Mouse (Mus musculus): ENCODE measurements around the gene Scml4. TPM values are rescaled to one million over a fixed set of nuclear protein-coding genes. Genes with fewer than 3 reads are reported as not detected.
A peak's percentile ranks its signal among the peaks of the same experiment; 100 is the strongest.

Gene Scml4
- polyA plus RNA-seq, 1 experiment from 2014 or later: 1.3 TPM

GRCm38 (mm10) chr10:42957881-42958651 is 97.9 kb downstream of the Scml4 start:
- Histone ChIP-seq H3K4me3 (peak overlapping the region; percentile 37), H3K9me3 (no peaks in the 10 kb centered on the region), H3K27me3 (peaks cover 18% of the 10 kb centered on the region), H3K36me3 (no peaks in the 10 kb centered on the region), H3K4me2 (replicated peaks) (peak overlapping the region; percentile 65), H3K4me1 (peaks cover 16% of the 10 kb centered on the region), H3K9ac (peak overlapping the region; percentile 63), H3K27ac (no peak overlapping the region)
- peak; percentile 81; the same call in 1 of the 2 replicates for ATAC-seq (ENCODE audit: low FRiP score, low read depth)
- 8% methylated on average over 21 of the region's 21 CpGs for WGBS

- Histone ChIP-seq H3K9ac (no peak overlapping the region), H3K27ac (no peak overlapping the region), H3K4me2 (replicated peaks) (peak overlapping the region; percentile 65), H3K4me1 (peaks cover 16% of the 10 kb centered on the region), H3K4me3 (peak overlapping the region; percentile 37; the same call in 1 of the 2 replicates), H3K9me3 (no peaks in the 10 kb centered on the region), H3K27me3 (peaks cover 16% of the 10 kb centered on the region), H3K36me3 (no peaks in the 10 kb centered on the region)
- no peak for ATAC-seq (ENCODE audit: low FRiP score, low read depth)
- WGBS: 47% methylated on average over 4 of the region's 4 CpGs
Observed at GRCm38 (mm10) chr10:42958686-42959085, 98.5 kb downstream of the Scml4 start.

DNA sequence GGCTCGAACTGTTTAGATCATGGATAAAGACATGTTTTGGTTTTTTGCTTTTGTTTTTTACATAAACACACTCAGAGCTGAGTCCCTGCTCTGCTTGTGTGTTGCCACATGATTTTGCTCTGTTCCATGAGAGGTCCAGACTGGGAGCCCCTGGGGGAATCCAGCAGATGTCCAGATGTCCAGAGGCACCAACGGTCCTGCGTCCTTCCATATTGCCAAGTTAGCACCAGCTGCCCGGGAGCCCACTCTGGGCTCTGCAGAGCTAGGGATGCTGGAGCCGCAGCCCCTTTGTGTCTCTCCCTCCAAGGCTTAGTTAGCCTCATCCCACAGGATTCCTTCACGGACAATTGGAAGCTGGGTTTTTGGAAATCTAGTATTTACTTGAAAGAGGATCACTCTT is 101.6 kb downstream of the Scml4 start:
- H3K27ac ChIP-seq: no peak overlapping the region

DNA sequence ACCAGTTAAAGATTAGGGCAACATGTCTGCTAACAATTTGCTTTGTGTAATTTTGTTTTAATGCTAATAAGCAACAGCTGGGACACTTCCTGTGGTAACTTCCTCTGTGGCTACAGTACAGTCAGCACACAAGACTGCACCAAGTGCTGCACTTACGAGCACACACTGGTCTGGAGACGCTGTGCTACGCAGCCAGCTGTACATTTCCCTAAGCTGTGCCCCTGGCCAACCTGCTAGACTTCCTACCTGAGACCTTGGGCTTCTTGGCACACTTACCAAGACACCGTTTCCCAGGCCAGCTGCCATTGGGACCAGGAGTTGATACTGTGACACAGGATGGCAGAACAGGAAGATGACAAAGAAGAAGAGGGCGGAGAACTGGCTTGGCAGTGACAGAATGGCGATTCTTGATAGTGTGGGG is 102.0 kb downstream of the Scml4 start:
- WGBS: 48% methylated on average over 6 of the region's 6 CpGs
- H3K9me3 ChIP-seq: no peaks in the 10 kb centered on the region
- no peaks in the 10 kb centered on the region for H3K36me3 ChIP-seq
- no peak overlapping the region for H3K9ac ChIP-seq
- peaks cover 4% of the 10 kb centered on the region for H3K27me3 ChIP-seq
- peaks cover 16% of the 10 kb centered on the region for H3K4me1 ChIP-seq
- no peak overlapping the region for H3K27ac ChIP-seq
- no peak for ATAC-seq (ENCODE audit: low FRiP score, low read depth)
- H3K4me2 ChIP-seq (replicated peaks): no peak overlapping the region
- H3K4me3 ChIP-seq: no peak overlapping the region

More for the DNA sequence above, 101.6 kb downstream of the Scml4 start:
- H3K9ac ChIP-seq: no peak overlapping the region
- 31% methylated on average over 6 of the region's 6 CpGs for WGBS
- no peak overlapping the region for H3K4me3 ChIP-seq
- no peak overlapping the region for H3K4me2 ChIP-seq (replicated peaks)
- H3K9me3 ChIP-seq: no peaks in the 10 kb centered on the region
- ATAC-seq (ENCODE audit: low FRiP score, low read depth): no peak
- no peaks in the 10 kb centered on the region for H3K36me3 ChIP-seq
- H3K27me3 ChIP-seq: peaks cover 8% of the 10 kb centered on the region
- H3K4me1 ChIP-seq: peaks cover 16% of the 10 kb centered on the region

DNA sequence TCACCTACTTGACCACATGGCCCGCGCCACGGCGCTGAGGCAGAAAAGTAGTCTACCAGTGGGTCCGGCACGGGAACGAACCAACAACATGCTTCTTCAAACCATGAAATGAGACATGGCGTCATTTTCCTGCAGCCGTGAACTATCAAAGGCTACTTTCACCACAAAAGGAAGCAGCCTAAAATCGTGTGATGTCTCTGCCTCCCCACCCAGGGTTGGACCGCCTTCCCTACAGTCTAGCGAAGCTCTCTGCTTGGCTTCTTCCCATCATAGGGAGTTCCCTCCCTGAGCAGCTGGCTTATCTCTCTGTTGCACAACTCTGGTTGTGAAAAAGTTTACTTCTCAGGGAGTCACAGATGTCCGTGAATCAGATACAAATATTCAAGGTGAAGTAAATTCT is 102.5 kb downstream of the Scml4 start:
- WGBS: 89% methylated on average over 13 of the region's 13 CpGs
- Histone ChIP-seq H3K36me3 (no peaks in the 10 kb centered on the region), H3K9me3 (no peaks in the 10 kb centered on the region), H3K4me1 (peaks cover 15% of the 10 kb centered on the region), H3K27me3 (no peaks in the 10 kb centered on the region), H3K4me2 (replicated peaks) (no peak overlapping the region), H3K27ac (no peak overlapping the region), H3K4me3 (no peak overlapping the region), H3K9ac (no peak overlapping the region)
- no peak for ATAC-seq (ENCODE audit: low FRiP score, low read depth)

GRCm38 (mm10) chr10:42963061-42963460 is 102.9 kb downstream of the Scml4 start:
- no peaks in the 10 kb centered on the region for H3K27me3 ChIP-seq
- H3K27ac ChIP-seq: no peak overlapping the region
- no peaks in the 10 kb centered on the region for H3K9me3 ChIP-seq
- H3K4me2 ChIP-seq (replicated peaks): no peak overlapping the region
- H3K4me3 ChIP-seq: no peak overlapping the region
- 89% methylated on average over 2 of the region's 2 CpGs for WGBS
- H3K4me1 ChIP-seq: peaks cover 12% of the 10 kb centered on the region
- H3K9ac ChIP-seq: no peak overlapping the region
- ATAC-seq (ENCODE audit: low FRiP score, low read depth): no peak
- H3K36me3 ChIP-seq: no peaks in the 10 kb centered on the region

- ATAC-seq (ENCODE audit: low FRiP score, low read depth): no peak
- H3K4me1 ChIP-seq: peaks cover 22% of the 10 kb centered on the region
- H3K9me3 ChIP-seq: no peaks in the 10 kb centered on the region
- no peak overlapping the region for H3K4me3 ChIP-seq
- no peak overlapping the region for H3K4me2 ChIP-seq (replicated peaks)
- H3K9ac ChIP-seq: no peak overlapping the region
- no peaks in the 10 kb centered on the region for H3K36me3 ChIP-seq
- 28% methylated on average over 2 of the region's 2 CpGs for WGBS
- no peaks in the 10 kb centered on the region for H3K27me3 ChIP-seq
- no peak overlapping the region for H3K27ac ChIP-seq
Observed at GRCm38 (mm10) chr10:42968332-42968731, 108.2 kb downstream of the Scml4 start.

DNA sequence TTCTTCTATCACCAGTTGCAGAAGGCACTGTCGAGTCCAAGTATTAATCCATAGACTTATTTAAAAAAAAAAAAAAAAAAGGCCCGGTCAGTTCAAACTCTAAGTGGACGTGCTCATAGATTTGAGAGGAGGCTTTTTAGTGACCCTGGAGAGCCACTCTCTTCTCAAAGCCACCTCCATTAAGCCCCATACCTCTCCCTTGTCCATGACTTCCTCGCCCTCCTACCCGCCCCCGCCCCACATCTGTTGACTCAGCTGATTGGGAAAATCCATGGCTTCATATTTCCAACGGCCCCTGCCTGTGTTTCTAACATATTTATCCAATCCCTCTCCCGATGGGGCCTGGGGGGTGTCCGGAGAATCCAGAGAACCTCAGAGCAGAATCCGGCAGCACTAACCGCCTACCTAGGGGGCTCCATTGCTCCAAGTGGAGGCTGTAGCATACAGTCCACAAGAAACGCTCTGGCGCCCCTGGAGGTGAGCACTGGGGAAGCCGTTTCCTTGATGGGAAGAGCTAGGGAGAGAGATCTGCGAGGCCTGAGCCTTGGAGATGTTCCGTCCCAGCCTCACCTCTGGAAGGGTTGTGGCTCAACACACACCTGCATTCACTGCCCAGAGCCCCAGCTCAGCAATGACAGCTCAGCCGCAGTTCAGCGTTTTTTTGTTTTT is 112.5 kb downstream of the Scml4 start:
- no peaks in the 10 kb centered on the region for H3K9me3 ChIP-seq
- no peak overlapping the region for H3K27ac ChIP-seq
- no peak overlapping the region for H3K9ac ChIP-seq
- H3K36me3 ChIP-seq: no peaks in the 10 kb centered on the region
- H3K4me3 ChIP-seq: no peak overlapping the region
- 36% methylated on average over 18 of the region's 18 CpGs for WGBS
- ATAC-seq (ENCODE audit: low FRiP score, low read depth): peak; percentile 44; the same call in 1 of the 2 replicates
- H3K4me2 ChIP-seq (replicated peaks): peak overlapping the region; percentile 34
- H3K4me1 ChIP-seq: peaks cover 43% of the 10 kb centered on the region
- no peaks in the 10 kb centered on the region for H3K27me3 ChIP-seq

DNA sequence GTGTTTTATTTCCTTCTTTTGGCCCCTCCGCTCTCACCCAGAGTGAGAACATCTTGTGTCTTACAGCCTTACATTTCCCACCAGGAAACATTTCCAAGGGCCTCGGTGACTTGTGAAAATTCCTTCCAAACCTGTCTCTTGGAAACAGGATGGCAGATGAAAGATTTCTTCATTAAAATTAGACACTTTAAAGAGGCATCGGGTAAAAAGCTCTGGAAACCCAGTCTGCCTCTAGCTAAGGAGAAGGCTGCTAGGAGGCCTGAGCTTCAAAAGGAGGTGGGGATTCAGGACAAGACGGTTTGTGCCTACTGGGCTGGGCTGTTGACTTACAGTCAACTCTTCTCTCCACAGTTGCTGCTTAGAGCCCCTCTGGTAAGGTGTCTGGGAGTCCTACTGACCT is 113.4 kb downstream of the Scml4 start:
- no peaks in the 10 kb centered on the region for H3K36me3 ChIP-seq
- no peaks in the 10 kb centered on the region for H3K9me3 ChIP-seq
- no peak overlapping the region for H3K9ac ChIP-seq
- 0 out of 2 replicates have a peak, but pooled peaks have one; percentile 16 for ATAC-seq (ENCODE audit: low FRiP score, low read depth)
- 36% methylated on average over 4 of the region's 4 CpGs for WGBS
- no peak overlapping the region for H3K4me3 ChIP-seq
- peak overlapping the region; percentile 22; the same call in 1 of the 2 replicates for H3K27ac ChIP-seq
- peaks cover 43% of the 10 kb centered on the region for H3K4me1 ChIP-seq
- no peaks in the 10 kb centered on the region for H3K27me3 ChIP-seq
- H3K4me2 ChIP-seq (replicated peaks): no peak overlapping the region

- Histone ChIP-seq H3K27me3 (no peaks in the 10 kb centered on the region), H3K36me3 (no peaks in the 10 kb centered on the region), H3K4me1 (peaks cover 38% of the 10 kb centered on the region), H3K27ac (no peak overlapping the region), H3K9ac (no peak overlapping the region), H3K4me2 (replicated peaks) (no peak overlapping the region), H3K9me3 (no peaks in the 10 kb centered on the region), H3K4me3 (no peak overlapping the region)
- 84% methylated on average over 6 of the region's 6 CpGs for WGBS
- no peak for ATAC-seq (ENCODE audit: low FRiP score, low read depth)
Observed at GRCm38 (mm10) chr10:42976577-42976976, 116.4 kb downstream of the Scml4 start.

- Histone ChIP-seq H3K27ac (no peak overlapping the region), H3K9ac (no peak overlapping the region), H3K9me3 (no peaks in the 10 kb centered on the region), H3K4me2 (replicated peaks) (no peak overlapping the region), H3K4me3 (no peak overlapping the region), H3K4me1 (peaks cover 21% of the 10 kb centered on the region), H3K36me3 (no peaks in the 10 kb centered on the region), H3K27me3 (no peaks in the 10 kb centered on the region)
- WGBS: 63% methylated on average over 3 of the region's 3 CpGs
- no peak for ATAC-seq (ENCODE audit: low FRiP score, low read depth)
Observed at GRCm38 (mm10) chr10:42978346-42978745, 118.2 kb downstream of the Scml4 start.

- no peak overlapping the region for H3K4me2 ChIP-seq (replicated peaks)
Observed at GRCm38 (mm10) chr10:42980999-42981757, 121.0 kb downstream of the Scml4 start.

More at GRCm38 (mm10) chr10:42980999-42981757, 121.0 kb downstream of the Scml4 start:
- Histone ChIP-seq H3K27ac (no peak overlapping the region), H3K4me3 (no peak overlapping the region), H3K4me1 (0 out of 2 replicates have a peak, but pooled peaks cover 5% of the 10 kb centered on the region), H3K9me3 (no peaks in the 10 kb centered on the region), H3K36me3 (no peaks in the 10 kb centered on the region), H3K27me3 (no peaks in the 10 kb centered on the region), H3K9ac (no peak overlapping the region)
- ATAC-seq (ENCODE audit: low FRiP score, low read depth): no peak
- WGBS: 65% methylated on average over 7 of the region's 7 CpGs

All from limb, embryonic 13.5 days (tissue).